In the genomic region with DNA sequence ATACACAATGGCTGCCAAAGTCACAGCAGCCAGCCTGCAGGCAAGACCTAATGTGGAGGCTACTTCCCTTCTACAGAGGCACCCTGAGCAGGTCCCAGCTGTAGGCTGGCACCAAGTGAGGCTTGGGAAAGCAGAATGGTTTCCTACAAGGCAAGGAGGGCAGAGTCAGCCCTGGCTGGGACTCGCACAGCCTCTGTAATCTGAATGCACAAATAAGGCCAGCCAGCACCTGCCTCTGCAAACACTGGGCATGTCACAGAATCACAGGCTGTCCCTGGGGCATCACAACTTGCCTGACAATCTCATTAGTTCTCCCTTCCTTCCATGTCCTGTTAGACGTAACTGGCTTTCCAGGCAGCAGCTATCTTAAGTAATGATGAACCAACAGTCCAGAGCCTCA, we compare ENCODE assay signal across 21 mouse cellular contexts.
DNase-seq lines count a peak whose midpoint lies in the region; ATAC-seq lines count a peak whose summit lies in the region.
"Had no signal": no experiment of that assay in that cellular context is flagged by ENCODE, and none has a peak within 500 bp of the region (broad histone marks: within the 10 kb centered on the region; RNA-seq: fewer than 3 reads in every experiment).

No protein-coding gene starts in this region.

- H3K4me1 ChIP-seq in midbrain, embryonic 10.5 days, result peaks cover 75% of the 10 kb centered on the region
- H3K4me1 ChIP-seq in midbrain, embryonic 15.5 days, result peaks cover 27% of the 10 kb centered on the region
- peaks cover 85% of the 10 kb centered on the region for H3K4me1 ChIP-seq in neural tube, embryonic 13.5 days (replicated peaks)

- no peaks in the 10 kb centered on the region for H3K9me3 ChIP-seq in midbrain, embryonic 10.5 days (replicated peaks)
- H3K9me3 ChIP-seq in midbrain, embryonic 15.5 days, result no peaks in the 10 kb centered on the region
- H3K9me3 ChIP-seq in neural tube, embryonic 13.5 days, result no peaks in the 10 kb centered on the region
- H3K9me3 ChIP-seq: embryonic facial prominence, embryonic 12.5 days; heart, embryonic 10.5 days; megakaryocyte, embryonic 14.5 days had no signal

- no peak for ATAC-seq in midbrain, embryonic 15.5 days (replicated peaks)
- no peak for ATAC-seq in neural tube, embryonic 13.5 days (ENCODE audit: low read depth)
- ATAC-seq: forebrain, embryonic 16.5 days; lung, postnatal 0 days had no signal

- peak; percentile 27 for DNase-seq in adrenal gland, postnatal 14 days
- DNase-seq in adrenal gland, postnatal 10 days, result no peak
- no peak for DNase-seq in midbrain, embryonic 10.5 days (ENCODE audit: low spot score)
- DNase-seq in adipocyte (ENCODE audit: low spot score), result peak; percentile 7
- no peak for DNase-seq in heart, postnatal 14 days
- no peak for DNase-seq in lung, postnatal 4 days
- DNase-seq: cerebellum, adult 8-10 months; gastrocnemius, postnatal 36 days; kidney, adult 18-20 months; kidney, postnatal 10 days; liver; retina, postnatal 1 day; right cerebral cortex, postnatal 4 days had no signal

- H3K4me2 ChIP-seq in midbrain, embryonic 15.5 days, result no peak overlapping the region
- no peak overlapping the region for H3K4me2 ChIP-seq in neural tube, embryonic 13.5 days
- H3K4me2 ChIP-seq: embryonic facial prominence, embryonic 12.5 days had no signal

- peak overlapping the region; percentile 61; the same call in 1 of the 2 replicates for H3K27ac ChIP-seq in midbrain, embryonic 10.5 days (replicated peaks)
- no peak overlapping the region for H3K27ac ChIP-seq in midbrain, embryonic 15.5 days
- peak overlapping the region; percentile 74 for H3K27ac ChIP-seq in neural tube, embryonic 13.5 days (replicated peaks)
- H3K27ac ChIP-seq: embryonic facial prominence, embryonic 12.5 days; heart, embryonic 10.5 days had no signal

- H3K4me3 ChIP-seq in midbrain, embryonic 10.5 days, result no peak overlapping the region
- H3K4me3 ChIP-seq in midbrain, embryonic 15.5 days, result no peak overlapping the region
- no peak overlapping the region for H3K4me3 ChIP-seq in neural tube, embryonic 13.5 days
- H3K4me3 ChIP-seq: embryonic facial prominence, embryonic 12.5 days; heart, embryonic 10.5 days; megakaryocyte, embryonic 14.5 days; myocyte had no signal

- 80% methylated on average over 2 of the region's 2 CpGs for WGBS in midbrain, embryonic 10.5 days
- WGBS in midbrain, embryonic 15.5 days, result 30% methylated on average over 2 of the region's 2 CpGs
- 27% methylated on average over 2 of the region's 2 CpGs for WGBS in neural tube, embryonic 13.5 days

- H3K9ac ChIP-seq in midbrain, embryonic 15.5 days, result no peak overlapping the region
- no peak overlapping the region for H3K9ac ChIP-seq in neural tube, embryonic 13.5 days
- H3K9ac ChIP-seq: embryonic facial prominence, embryonic 12.5 days had no signal

- H3K36me3 ChIP-seq in midbrain, embryonic 10.5 days, result no peaks in the 10 kb centered on the region
- H3K36me3 ChIP-seq in midbrain, embryonic 15.5 days (replicated peaks), result no peaks in the 10 kb centered on the region
- no peaks in the 10 kb centered on the region for H3K36me3 ChIP-seq in neural tube, embryonic 13.5 days
- H3K36me3 ChIP-seq: embryonic facial prominence, embryonic 12.5 days; heart, embryonic 10.5 days had no signal

- intact Hi-C loops in heart, postnatal 14 days (cut with DNase I), result no loop called here

- H3K27me3 ChIP-seq in midbrain, embryonic 10.5 days (ENCODE audit: low read depth, poor library complexity, severe bottlenecking), result no peaks in the 10 kb centered on the region
- no peaks in the 10 kb centered on the region for H3K27me3 ChIP-seq in midbrain, embryonic 15.5 days (replicated peaks)
- H3K27me3 ChIP-seq in neural tube, embryonic 13.5 days, result no peaks in the 10 kb centered on the region
- H3K27me3 ChIP-seq: embryonic facial prominence, embryonic 12.5 days had no signal

Comparison
In these comparisons a context has a peak if more than half of its experiments do, and no peak if none do; other contexts are left out.
1. DNase-seq: peak in adrenal gland, postnatal 14 days (single experiment) and adipocyte (single experiment); none in adrenal gland, postnatal 10 days (single experiment), midbrain, embryonic 10.5 days (single experiment), heart, postnatal 14 days (0 of 2) and lung, postnatal 4 days (0 of 2).